Mouse (Mus musculus) heart, adult 2 months (tissue): ENCODE data around the gene Tbccd1.

Source experiments
- CTCF ChIP-seq: fragments of 200-600 bp; IDR thresholded peaks from 2 replicates; pipeline ENCODE4 v1.8.1; 2022; ENCODE audit warnings: antibody characterized with exemption, mild to moderate bottlenecking, moderate library complexity
- EP300 ChIP-seq: fragments of 200-500 bp; IDR thresholded peaks from 2 replicates; pipeline ENCODE4 v1.6.1; 2011; ENCODE audit warnings: low read depth, low read length, control low read depth; ENCODE audit not compliant: insufficient read depth

DNA sequence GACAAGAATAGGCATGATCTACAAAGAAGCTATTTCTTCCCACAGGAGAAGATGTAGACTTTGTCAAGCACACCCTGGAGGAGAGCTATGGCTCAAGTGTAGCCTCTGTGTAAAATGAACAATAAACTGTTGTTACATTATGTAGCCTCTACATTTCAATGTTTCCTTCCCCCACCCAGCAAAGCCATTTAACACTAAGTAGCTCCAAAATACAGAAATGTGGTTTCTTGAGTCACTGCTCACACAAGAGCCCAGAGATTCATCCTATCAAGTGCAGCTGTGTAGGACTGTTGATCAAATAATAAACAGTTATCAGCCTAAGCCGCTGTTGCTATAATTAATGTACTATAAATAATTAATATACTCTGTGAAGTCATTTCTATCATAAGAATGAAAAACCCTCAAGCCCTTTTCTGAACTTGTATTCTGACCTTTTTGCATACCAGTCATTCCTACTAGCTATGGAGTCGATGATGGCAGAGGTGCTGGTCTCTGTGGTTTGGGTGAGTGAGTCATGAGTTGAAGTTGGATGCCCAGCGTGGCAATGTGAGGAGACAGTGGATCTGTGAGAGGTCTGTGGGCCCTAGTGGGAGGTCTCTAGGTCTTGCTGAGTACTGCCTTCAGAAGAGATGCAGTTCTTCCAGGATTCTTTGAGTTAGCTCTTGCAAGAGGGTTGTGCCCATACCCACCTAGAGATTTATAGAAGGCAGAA, 18.2 kb downstream of the Tbccd1 start:
- TF ChIP-seq EP300, result no peak
- TF ChIP-seq CTCF, result no peak
